Mouse (Mus musculus) brown adipose tissue, adult 24 weeks (tissue): ENCODE measurements around the gene Commd4. TPM values are rescaled to one million over a fixed set of nuclear protein-coding genes. Genes with fewer than 3 reads are reported as not detected.

Experiments
- H3K27ac ChIP-seq: fragments of 200-500 bp; replicated peaks from 2 replicates; pipeline ENCODE4 v1.5.1; 2012; ENCODE audit warnings: low read depth, mild to moderate bottlenecking, low read length
- H3K4me1 ChIP-seq: fragments of 200-500 bp; 2 replicates; pipeline ENCODE4 v1.6.1; 2012; ENCODE audit warnings: low read length, mixed read lengths; ENCODE audit not compliant: control insufficient read depth, insufficient read depth, insufficient read length
- H3K4me3 ChIP-seq: fragments of 200-500 bp; 2 replicates; pipeline ENCODE4 v1.5.1; 2012; ENCODE audit warnings: low read depth, mild to moderate bottlenecking, low read length, moderate library complexity; ENCODE audit not compliant: insufficient read depth
- polyA plus RNA-seq: library from polyadenylated mRNA; stranded (reverse); fragments of >200 nt; gene quantifications from 2 replicates; pipeline ENCODE4 v1.2.4, GENCODE M21; 2012; ENCODE audit not compliant: missing spikeins, insufficient read depth, insufficient read length

Commd4 gene
- polyA plus RNA-seq, 1 experiment: 65.1 TPM

DNA sequence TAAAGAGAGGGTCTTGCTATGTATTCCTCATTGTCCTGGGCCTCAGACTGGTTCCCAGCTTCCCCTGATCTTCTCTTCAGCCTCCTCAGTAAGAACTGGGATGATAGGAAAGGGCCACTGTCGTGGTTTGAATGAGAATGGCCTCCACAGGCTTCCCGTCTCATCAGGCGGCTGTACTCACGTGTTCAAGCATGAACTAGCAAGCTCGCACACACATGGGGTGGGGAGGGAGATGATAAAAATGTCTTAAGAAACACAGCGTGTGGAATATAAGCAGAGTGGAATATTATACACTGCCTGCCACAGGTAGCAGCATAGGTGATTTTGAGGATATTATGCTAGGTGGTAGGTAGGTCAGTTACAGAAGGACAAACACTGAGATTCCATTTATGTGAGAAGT lies 9.1 kb downstream of the Commd4 start:
- H3K4me1 ChIP-seq: peaks cover 10% of the 10 kb centered on the region
- H3K4me3 ChIP-seq: no peak overlapping the region; the same call in 1 of the 2 replicates
- H3K27ac ChIP-seq: no peak overlapping the region; the same call in 1 of the 2 replicates

DNA sequence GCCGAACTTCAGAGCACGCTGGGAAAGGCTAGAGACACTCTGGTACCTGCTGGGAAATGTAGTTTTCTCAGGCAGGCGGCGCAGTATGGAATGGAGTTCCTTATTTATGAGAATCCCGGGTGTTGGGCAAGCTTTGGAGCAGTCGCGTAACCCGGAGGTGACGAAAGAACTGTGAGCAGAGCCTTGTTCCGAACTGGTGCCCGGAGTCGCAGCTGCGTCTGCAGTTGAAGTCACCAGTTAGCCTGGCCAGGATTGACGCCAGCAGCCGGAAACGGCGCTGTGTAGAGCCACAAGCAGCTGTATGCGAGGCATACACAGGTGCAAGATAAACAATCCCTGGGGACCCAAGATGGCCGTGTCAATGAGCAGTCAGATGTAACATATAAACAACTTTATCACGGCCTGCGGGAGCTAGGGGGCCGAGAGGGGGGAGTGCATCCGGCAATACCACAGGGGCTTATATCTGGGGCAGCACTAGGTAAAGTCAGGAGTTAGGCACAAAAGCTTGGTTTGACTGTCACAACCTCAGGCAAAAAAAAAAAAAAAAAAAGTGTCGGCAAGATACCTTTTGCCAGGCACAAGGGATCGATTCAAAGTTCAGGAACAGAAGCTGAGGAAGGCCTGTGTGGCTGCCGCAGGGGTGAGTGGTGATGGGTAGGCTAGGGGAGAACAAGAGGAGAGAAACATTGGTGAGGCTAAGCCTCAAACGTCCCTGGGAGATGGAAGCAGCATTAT lies 9.8 kb downstream of the Commd4 start, which contains the start of gene Neil1:
Gene Neil1 (minus strand): TSS at position 162 of the 735 bp plus-strand sequence.
- H3K27ac ChIP-seq: peak within 1 kb of the TSS; percentile 87
- peak within 1 kb of the TSS; percentile 72 for H3K4me3 ChIP-seq
- H3K4me1 ChIP-seq: peaks cover 10% of the 10 kb centered on the region

DNA sequence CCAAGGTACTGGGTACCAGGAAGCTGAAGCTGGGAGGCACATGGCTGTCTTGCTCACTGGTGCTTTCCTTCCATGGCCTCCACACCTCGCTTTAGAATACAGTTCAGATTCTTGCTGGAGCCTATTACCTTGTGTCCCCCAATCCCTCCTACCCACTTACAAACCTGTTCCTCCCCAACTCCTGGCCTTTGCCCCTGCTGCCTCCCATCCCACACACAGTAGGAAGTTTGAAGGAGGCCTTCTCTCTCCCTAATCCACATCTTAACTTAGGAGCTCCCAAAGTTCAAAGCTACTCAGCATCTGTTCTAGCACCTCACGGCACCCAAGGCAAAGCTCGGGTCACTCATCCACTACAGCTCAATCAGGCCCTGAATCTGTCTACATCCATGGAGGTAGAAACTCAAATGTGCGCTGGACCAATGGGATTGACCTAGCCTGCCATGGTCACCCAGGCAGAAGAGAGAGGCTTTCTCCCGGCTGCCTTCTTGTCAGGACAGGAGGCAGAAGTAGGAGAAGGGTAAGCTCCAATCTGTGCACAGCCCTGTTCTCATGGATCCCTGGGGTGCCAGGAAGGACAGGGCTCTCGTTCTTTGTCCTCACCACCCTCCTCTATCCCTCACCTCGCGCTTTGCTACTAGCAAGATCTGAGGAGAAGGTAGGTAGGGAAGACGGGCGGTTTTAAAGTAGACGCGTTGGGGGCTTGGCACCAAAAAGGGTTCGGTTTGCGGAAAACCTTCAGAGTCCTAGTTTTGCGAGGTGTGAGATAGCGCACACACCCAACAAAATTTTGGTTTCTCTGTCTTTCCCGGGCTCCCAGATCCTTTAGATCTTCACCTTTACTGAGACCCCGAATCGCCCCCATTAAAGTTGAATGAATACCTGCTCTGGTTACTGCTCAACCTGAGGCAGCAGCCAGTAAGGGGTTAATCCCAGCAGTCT lies 10.7 kb downstream of the Commd4 start:
- Histone ChIP-seq H3K4me1 (peaks cover 10% of the 10 kb centered on the region), H3K27ac (peak overlapping the region; percentile 87), H3K4me3 (peak overlapping the region; percentile 72)

DNA sequence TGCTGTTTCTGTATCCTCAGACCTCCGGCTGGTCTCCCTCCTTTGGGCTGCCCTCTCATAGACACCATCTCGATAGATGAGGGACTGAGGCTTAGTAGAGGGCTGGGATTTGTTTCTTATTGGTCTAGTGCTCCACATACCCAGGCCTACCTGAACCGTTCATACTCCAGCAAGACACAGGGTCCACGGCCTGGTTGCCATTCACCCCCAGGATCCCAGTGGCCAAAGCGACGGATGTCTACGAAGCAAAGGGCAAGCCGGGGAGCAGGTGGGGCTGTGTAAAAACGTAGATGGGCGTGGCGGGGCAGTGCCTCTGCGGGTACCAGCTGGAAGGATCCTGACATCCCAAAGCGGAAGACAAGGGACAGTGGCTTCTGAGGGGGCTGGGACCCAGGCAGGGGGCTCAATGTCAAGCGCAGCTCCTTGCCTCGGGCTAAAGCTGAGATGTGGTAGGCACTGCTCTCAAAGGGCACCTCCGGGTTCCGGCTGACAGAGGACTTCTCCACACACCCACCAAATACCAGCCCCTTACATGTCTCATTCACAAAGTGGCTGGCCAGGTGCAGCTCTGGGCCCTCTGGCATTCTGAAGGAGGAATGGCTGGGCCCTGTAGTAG lies 11.6 kb downstream of the Commd4 start:
- 0 out of 2 replicates have a peak overlapping the region, but pooled peaks have one; percentile 72 for H3K4me3 ChIP-seq

DNA sequence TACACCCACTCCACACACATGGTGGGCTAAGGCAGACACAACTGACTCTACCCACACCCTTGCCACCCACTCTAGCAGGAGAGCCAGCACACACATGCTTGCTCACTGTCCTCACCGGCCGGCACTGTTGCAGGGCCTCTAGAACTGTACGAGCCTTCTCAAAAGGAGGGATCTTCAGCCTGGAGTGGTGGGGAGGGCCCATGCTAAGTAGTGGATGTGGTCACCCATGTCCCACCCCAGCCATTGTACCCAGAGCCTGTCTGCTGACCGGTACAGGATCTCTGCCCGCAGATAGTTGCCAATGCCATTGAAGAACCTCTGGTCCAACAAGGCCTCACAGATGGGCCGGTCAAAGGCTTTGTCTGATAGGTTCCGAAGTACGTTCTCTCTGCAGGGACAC lies 13.3 kb downstream of the Commd4 start:
- H3K4me3 ChIP-seq: no peak overlapping the region
- no peak overlapping the region for H3K27ac ChIP-seq

More for the DNA sequence above, 11.6 kb downstream of the Commd4 start:
- H3K27ac ChIP-seq: no peak overlapping the region
- peaks cover 10% of the 10 kb centered on the region for H3K4me1 ChIP-seq

DNA sequence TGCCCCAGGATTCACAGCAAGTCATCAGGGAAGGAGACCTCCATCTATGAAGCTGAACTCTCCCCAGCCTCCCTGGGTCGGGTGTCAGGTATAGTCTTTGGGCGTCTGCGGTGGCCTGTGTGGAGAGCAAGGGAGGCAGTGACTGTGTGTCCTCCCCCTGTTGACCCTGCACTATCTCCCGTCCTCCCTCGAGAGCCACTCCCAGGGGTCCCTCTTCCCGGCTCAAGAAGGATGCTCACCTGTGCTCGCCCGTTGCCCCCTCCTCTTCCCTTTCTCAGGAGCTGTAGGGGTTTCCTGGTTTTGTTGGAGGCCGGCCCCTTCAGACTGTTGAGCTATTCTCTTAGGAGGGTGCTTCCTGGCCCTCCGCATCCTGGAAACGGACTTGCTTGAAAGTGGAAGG lies 14.9 kb downstream of the Commd4 start:
- no peak overlapping the region for H3K27ac ChIP-seq
- H3K4me3 ChIP-seq: no peak overlapping the region
- H3K4me1 ChIP-seq: peaks cover 10% of the 10 kb centered on the region

More for the DNA sequence above, 13.3 kb downstream of the Commd4 start:
- peaks cover 10% of the 10 kb centered on the region for H3K4me1 ChIP-seq

DNA sequence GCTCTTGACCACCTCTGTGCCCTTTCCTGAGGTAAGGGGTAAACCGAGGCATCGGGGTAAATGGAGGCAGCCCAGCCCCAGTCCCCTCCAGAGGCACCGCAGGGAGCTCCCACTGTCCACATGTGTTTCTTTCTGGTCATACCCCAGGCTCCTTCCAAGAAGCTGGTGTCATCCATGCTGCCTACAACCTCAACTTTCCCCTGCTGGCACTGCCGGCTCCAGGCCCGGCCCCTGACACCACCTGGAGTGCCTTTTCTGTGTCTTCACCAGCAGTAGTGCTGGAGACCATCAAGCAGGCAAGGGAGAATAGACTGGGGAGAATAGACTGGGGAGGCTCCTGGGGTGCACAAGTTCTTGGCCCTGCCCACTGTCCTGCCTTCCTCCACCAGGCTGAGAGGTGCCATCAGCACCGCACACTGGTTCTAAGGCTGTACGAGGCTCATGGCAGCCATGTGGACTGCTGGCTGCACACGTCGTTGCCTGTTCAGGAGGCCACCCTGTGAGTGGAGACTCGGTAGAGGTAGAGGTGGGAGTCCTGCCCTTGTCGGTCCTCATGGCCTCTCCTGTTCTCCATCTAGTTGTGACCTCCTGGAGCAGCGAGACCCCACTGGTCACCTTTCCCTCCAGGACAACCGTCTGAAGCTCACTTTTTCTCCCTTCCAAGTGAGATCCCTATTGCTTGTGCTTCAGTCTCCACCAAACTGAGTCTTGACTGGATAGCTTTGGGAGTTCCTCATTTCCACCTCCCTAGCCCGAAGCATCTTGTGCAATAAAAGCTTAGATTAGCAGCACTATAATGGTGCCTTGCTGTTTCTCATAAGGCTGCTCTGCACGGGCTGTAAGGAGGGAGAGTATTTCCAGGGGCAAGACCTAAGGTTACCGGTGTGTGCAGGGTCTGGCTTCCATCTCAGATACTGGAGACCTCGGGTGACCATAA lies 16.4 kb downstream of the Commd4 start:
- Histone ChIP-seq H3K4me1 (peaks cover 2% of the 10 kb centered on the region; the same call in 1 of the 2 replicates), H3K4me3 (no peak overlapping the region), H3K27ac (no peak overlapping the region)

DNA sequence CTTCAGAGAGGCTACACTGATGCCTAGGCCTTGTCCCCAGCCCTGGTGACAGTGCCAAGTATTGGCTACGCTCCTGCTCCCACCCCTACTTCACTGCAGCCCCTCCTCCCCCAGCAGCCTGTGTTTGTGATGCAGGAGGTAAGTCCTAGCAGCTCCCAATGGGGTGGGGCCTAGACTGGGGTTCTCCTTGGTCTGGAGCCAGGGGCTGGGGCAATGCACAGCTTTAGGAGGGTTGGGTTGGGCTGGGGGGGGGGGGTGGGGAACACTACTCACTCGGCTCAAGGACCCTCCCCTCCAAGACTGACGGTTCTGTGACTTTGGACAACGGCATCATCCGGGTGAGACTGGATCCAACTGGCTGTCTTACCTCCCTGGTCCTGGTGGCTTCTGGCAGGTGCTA lies 18.6 kb downstream of the Commd4 start:
- Histone ChIP-seq H3K4me3 (no peak overlapping the region), H3K4me1 (no peaks in the 10 kb centered on the region), H3K27ac (no peak overlapping the region)

DNA sequence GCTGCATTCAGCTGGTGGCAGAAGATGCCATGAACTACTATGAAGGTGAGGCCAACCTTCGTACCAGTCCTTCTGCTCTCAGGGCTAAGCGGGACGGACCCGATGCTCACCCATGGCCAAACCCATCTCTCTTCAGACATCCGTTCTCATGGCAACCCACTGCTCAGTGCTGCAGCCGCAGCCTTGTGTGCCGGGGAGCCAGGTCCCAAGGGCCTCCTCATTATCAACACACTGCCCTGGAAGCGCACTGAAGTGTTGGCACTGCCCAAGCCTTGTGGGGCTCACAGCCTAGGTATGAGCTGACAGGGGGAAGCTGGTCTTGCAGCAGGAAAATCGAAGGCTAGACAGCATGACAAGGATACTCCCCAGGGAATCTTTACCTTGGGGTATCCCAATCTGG lies 19.0 kb downstream of the Commd4 start:
- Histone ChIP-seq H3K27ac (no peak overlapping the region), H3K4me1 (no peaks in the 10 kb centered on the region), H3K4me3 (no peak overlapping the region)

DNA sequence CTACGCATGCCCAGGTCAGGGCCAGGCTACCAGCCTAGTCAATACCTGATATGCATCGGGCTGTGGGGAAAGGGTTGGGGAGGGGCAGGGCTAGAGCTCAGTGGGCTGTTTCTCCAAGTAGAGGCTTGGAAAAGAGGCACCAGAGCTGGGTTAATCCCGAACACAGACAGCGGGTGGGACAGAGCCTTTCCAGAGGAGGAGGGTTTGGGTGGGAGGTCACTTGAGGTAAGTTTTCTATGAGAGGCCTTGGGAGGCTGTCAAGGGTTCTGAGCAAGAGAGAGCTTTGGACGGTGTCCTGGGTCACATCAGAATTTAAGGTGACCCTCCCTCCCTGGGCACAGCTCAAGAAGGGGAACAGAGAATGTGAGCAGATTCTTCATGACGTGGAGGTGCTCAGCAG lies 19.6 kb downstream of the Commd4 start:
- Histone ChIP-seq H3K27ac (no peak overlapping the region), H3K4me1 (no peaks in the 10 kb centered on the region), H3K4me3 (no peak overlapping the region)

DNA sequence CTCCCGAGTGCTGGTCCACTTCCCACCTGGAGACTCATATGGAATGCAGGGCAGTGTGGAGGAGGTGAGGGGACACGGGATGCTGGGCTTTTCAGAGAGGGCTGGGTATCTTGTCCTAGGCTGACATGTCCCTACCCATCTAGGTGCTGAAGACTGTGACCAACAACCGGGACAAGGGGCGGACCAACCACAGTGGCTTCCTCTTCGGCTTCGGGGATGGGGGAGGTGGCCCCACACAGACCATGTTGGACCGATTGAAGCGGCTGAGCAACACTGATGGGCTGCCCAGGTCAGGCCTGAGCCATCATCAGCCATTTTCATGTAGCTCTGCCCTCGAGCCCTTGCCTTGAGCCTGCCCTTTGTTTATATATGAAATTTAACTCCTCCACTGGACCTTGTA lies 20.4 kb downstream of the Commd4 start:
- H3K27ac ChIP-seq: no peak overlapping the region
- no peaks in the 10 kb centered on the region for H3K4me1 ChIP-seq
- H3K4me3 ChIP-seq: no peak overlapping the region

DNA sequence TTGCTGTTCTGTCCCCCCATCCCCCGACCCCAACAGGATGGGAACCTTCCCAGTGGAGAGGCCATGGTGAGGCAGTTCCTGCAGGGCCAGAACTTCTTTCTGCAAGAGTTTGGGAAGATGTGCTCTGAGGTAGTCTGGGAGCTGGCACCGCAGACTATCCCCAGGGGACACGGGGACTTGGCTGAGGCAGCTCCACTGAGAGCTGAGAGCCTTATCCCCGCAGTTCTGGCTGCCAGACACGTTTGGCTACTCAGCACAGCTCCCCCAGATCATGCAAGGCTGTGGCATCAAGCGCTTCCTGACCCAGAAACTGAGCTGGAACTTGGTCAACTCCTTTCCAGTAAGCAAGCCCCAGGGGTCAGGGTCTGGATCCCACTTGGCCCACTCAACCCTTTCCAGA lies 20.9 kb downstream of the Commd4 start:
- H3K27ac ChIP-seq: no peak overlapping the region
- no peak overlapping the region for H3K4me3 ChIP-seq
- no peaks in the 10 kb centered on the region for H3K4me1 ChIP-seq

DNA sequence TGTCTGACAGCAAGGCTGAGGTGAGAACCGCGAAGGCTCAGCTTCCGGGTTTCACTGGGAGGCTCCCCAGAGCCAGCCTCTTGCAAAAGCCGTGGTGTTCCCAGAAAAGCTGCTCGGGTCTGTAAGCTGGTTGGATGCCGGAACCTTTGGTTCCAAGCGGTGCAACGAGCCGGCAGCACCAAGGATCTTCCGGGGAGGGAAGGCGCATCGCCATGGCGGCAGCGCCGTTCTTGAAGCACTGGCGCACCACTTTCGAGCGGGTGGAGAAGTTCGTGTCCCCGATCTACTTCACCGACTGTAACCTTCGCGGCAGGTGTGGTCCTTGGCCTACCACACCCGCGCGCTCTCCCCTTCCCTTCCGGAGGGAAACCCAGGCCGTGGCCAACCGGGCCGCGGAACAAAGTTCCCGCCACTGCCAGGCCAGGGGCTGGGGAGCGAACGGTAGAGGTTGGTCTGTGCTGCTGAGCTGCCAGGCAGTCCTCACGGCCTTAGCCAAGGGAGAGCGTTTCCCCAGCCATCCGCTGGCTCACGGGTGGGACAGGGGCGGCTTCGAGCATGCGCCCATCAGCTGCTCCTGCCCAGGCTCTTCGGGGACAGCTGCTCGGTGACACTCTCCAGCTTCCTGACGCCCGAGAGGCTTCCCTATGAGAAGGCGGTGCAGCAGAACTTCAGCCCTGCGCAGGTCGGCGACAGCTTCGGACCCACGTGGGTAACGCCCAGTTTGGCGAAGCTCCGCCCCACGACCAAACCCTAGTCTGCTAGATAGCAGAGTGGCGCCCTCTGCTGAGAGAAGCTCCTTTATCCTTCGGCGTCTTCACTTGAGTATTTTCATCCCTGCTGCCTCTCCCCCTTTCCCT lies 27.3 kb downstream of the Commd4 start, which contains the start of gene Man2c1:
Gene Man2c1 (plus strand): TSS at position 114 of the 857 bp plus-strand sequence.
- H3K27ac ChIP-seq: peak within 1 kb of the TSS; percentile 85
- H3K4me1 ChIP-seq: no peaks in the 10 kb centered on the region

More for the DNA sequence above, 27.3 kb downstream of the Commd4 start, which contains the start of gene Man2c1:
- H3K4me3 ChIP-seq: peak within 1 kb of the TSS; percentile 83
